Mouse (Mus musculus): ENCODE results near the gene Skiv2l.

DNA sequence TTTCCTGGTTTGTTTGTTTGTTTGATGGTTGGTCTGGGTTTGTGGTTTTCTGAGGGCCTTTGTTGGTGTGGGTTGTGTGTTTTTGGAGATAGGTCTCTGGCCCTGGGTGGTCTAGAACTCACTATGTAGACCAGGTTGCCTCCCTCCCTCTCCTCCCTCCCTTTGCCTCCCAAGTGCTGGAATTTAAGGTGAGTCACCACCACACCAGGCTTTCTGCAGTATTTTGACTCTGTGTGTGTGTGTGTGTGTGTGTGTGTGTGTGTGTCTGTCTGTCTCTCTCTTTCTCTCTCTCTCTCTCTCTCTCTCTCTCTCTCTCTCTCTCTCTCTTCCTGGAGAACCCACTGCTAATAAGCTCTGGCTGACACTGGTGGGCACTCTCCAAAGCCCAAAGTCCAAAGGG, 31.2 kb upstream of the Skiv2l start:
- TF ChIP-seq GATA1 (IDR thresholded peaks at IDR 0.05; ENCODE audit: low read length) = no peak
- no peak for TF ChIP-seq TAL1 (IDR thresholded peaks at IDR 0.05; ENCODE audit: low read length)
